Mouse (Mus musculus) left cerebral cortex, adult 2 months (tissue): ENCODE data around the gene Abi3. TPM values are rescaled to one million over a fixed set of nuclear protein-coding genes. Genes with fewer than 3 reads are reported as not detected.

Source experiments
- DNase-seq, 2 experiments: peaks; one replicate each; pipeline ENCODE4 v3.0.0; 2021 to 2022; ENCODE audit warnings: low spot score in 2 of 2, mixed read lengths in 1 of 2; ENCODE audit errors: extremely low spot score in 1 of 2
- H3K27ac ChIP-seq: fragments of 200-600 bp; 2 replicates; pipeline ENCODE4 v1.8.1; 2022
- H3K4me3 ChIP-seq: fragments of 200-600 bp; 2 replicates; pipeline ENCODE4 v1.8.1; 2022
- CTCF ChIP-seq: fragments of 200-600 bp; IDR thresholded peaks from 2 replicates; pipeline ENCODE4 v1.8.1; 2022; ENCODE audit warnings: antibody characterized with exemption, mild to moderate bottlenecking, moderate library complexity
- intact Hi-C: fragments of 180-260 bp; cut with DNase I; formaldehyde crosslinking; loops from one replicate; pipeline ENCODE4 v1.15.1; 2025
- total RNA-seq, 2 experiments: library from RNA; stranded (reverse); gene quantifications; 2 replicates each; pipeline ENCODE4 v1.2.3; 2021

Gene Abi3
- total RNA-seq, 2 experiments from 2014 or later, result 7.6 to 9.4 TPM

DNA sequence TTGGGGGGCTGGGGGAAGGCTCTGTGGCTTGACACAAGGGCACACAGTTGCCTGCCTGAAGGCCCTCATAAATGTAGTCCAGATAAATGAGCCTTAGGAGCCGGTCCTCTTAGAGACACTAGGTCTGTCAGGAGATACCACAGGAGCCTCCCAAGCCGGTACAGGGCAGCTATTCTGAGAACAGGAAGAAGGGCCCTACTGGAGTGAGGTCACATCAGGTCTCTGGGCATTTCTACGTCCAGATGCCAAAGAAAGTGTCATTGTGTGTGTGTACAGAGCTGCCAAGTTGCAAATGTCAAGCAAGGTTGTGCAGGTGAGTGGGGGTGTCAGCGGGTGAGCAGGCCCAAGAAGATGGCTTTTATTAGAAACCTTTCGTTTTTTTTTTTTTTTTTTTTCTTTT is 46.7 kb downstream of the Abi3 start:
- intact Hi-C loops, result no loop called here

DNA sequence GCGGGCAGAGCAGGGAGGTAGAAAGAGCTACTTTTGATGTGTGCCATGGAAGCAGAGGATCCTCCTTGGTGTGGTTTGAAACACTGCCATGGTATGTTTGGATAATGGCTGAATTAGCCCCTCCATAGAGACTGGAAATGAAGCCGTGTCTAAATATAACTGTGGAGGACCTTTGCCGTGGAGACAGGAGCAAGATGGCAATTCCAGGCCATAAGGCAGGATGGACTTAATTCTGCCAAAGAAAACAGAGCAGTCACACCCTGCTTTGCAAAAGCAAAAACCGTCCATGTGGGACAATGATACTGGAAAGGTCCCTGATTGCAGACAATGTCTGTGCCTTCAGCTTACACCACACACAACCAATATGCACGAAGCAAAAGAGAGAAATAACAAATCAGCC is 48.1 kb downstream of the Abi3 start:
- intact Hi-C loops, result no loop called here
- DNase-seq, result no peak
- no peak overlapping the region for H3K27ac ChIP-seq

More for the DNA sequence above, 46.7 kb downstream of the Abi3 start:
- no peak overlapping the region for H3K4me3 ChIP-seq
- no peak for TF ChIP-seq CTCF
- DNase-seq, result no peak
- H3K27ac ChIP-seq, result no peak overlapping the region

DNA sequence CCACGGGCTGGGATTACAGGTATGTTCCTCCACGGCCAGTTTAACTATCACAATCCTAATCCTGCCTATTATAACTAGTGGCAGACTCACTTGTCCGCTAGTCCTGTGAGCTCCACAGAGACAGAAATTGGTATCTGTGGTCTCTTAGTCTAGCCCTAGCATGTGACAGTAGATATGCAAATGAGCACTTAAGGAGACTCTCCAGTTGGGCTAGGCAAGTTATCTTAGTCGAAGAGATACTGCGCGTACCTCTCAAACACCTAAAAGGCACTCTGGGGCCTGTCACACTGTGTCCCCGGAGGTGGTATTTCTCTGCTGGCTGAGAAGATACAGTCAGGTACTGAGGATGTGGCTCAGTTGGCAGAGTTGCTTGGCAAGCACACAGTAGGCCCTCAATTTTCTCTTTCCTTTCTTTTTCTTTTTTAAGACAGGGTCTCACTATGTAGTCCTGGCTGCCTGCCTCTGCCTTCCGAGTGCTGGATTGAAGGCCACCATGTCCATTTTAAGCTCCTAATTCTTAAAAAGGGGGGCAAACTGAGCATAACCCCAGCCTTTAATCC is 49.2 kb downstream of the Abi3 start:
- DNase-seq, result no peak
- H3K4me3 ChIP-seq, result no peak overlapping the region
- no peak for TF ChIP-seq CTCF
- intact Hi-C loops, result no loop called here
- no peak overlapping the region for H3K27ac ChIP-seq

More for the DNA sequence above, 48.1 kb downstream of the Abi3 start:
- no peak overlapping the region for H3K4me3 ChIP-seq
- no peak for TF ChIP-seq CTCF

DNA sequence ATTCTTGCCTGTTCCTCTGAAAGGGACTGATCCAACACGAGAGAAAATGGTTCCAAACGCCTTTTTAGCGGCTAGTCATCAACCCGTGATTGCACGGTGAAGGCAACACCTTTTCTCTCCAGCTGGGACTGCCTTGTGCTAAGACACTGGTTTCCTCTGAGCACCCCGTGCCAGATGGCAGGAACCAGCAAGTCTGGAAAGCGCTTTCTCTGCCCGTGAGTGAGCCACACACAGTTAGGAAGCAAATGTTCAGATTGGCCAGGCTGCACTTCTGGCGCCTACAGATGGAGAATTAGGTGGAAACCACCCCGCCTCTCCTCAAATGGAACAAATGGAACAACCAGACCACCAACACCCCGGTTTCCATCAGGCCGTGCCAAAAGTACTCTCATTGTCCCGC is 50.5 kb downstream of the Abi3 start:
- no peak overlapping the region for H3K4me3 ChIP-seq
- TF ChIP-seq CTCF, result no peak
- intact Hi-C loops, result no loop called here
- no peak overlapping the region for H3K27ac ChIP-seq
- peak; percentile 24 to 36 for DNase-seq

DNA sequence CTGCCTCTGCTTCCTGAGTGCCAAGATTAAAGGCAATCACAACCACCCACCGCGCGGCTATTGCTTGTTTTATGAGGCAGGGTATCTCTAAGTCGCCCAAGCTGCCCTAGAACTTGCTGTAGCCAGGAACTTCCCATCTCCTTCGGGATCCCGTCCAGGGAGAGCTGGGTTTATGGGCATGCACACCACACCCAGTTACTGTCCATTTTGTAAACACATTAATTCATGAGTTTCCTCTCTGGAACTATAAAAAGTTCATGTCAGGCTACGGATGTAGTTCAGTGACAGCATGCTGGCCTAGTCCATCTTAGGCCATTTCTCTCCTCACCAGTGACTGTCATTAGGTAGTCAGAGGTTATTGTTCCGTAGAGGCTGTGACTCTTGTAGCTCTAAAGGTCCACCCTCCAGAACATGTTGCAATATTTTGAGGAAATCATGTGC is 52.8 kb downstream of the Abi3 start:
- intact Hi-C loops, result no loop called here
- no peak for DNase-seq

DNA sequence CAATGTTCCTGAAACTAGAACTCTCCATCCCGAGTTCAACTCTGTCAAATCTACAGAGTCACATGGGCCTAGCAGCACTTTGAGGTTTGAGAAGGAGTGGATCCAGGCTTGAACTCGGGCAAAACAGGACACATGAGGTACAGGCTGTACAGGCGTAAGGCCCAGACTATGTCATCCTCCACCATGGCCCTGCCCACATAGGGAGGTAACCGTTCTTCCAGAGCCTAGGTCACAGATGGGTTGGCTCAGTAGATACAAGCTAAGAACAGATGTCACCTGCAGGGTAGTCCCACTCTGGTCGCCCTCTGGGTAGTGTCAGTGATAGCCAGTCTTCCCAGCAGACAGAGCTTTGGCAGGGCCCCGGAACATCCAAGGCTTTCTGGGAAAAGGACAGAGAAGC is 55.8 kb downstream of the Abi3 start:
- Histone ChIP-seq H3K4me3 (no peak overlapping the region), H3K27ac (no peak overlapping the region)
- TF ChIP-seq CTCF, result no peak
- intact Hi-C loops, result no loop called here
- DNase-seq, result no peak

More for the DNA sequence above, 52.8 kb downstream of the Abi3 start:
- no peak overlapping the region for H3K27ac ChIP-seq
- no peak overlapping the region for H3K4me3 ChIP-seq
- TF ChIP-seq CTCF, result no peak

DNA sequence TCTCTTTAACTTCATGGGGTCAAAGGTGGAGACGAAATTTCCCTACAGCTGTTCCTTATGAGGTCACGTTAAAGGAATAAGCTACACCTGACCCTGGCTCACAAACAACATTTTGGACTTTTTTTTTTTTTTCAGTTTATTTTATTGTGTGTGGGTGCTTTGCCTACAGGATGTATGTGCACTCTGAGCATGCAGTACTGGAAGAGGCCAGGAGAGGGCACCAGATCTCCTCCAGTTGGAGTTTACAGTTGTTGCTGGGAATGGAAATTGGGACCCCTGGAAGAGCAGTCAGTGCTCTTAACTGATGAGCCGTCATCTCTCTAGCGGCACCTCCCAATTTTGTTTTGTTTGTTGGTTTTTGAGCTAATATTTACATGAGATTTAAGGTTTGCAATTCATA is 56.6 kb downstream of the Abi3 start:
- DNase-seq, result no peak
- Histone ChIP-seq H3K4me3 (no peak overlapping the region), H3K27ac (no peak overlapping the region)
- intact Hi-C loops, result no loop called here
- peak; percentile 33 for TF ChIP-seq CTCF

DNA sequence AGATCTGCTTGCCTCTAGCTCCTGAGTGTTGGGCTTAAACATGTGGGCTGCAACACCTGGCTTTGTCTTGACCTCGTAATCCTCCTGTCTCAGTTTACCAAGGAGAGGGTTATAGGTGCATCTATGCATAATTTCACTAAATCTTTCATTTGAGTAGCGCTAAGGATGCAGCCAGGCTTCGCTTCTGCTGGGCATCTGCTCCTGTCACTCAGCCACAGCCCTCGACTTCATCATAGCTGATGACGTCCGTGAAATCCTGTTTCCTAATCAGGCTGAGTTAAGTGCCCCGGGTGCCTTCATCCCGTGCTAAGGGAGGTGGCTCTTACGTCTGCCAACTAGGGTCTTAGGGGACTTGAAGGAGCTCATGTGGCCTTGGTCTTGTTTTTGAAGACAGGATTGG is 58.3 kb downstream of the Abi3 start:
- intact Hi-C loops, result no loop called here
- DNase-seq, result no peak
- Histone ChIP-seq H3K4me3 (no peak overlapping the region), H3K27ac (no peak overlapping the region)
- no peak for TF ChIP-seq CTCF

DNA sequence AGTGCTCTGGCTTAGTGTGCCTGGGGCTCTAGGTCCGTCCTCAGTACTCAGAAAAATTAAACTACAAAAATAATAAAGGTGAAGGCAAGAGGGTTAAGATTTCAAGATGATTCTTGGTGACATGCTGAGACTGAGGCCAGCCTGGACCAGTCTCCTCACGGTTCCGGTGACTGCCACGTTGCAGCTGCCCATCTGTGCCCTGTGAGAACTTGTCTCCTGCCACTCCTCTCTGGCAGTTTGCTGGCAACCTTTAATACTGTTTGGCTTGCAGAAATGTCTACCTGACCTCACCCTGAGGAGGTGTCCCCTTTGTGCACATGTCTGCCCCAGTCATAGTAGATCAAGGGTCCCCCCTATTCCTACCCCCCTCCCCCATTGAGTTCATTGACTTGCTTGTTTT is 58.8 kb downstream of the Abi3 start:
- intact Hi-C loops, result no loop called here
- no peak for DNase-seq
- H3K4me3 ChIP-seq, result no peak overlapping the region
- no peak for TF ChIP-seq CTCF
- no peak overlapping the region for H3K27ac ChIP-seq

DNA sequence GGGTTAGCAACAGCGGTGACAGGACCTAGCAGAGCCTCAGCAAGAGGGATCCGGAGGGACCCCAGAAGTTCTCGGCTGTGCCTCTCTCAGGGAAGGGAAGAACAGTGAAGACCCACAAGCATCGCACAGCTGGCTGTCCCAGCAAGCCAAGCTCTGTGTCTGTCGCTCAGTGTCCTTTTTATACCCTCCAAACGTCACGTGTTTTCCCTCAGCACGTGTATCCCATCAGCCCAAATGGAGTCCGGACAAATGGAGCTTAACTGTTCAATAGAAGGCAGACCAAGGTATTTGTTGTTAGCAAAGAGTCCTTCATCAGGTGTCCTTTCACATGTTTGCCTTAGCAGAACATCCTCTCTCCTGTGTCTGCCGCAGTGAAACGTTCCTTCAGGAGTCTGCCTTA is 60.7 kb downstream of the Abi3 start:
- H3K4me3 ChIP-seq, result no peak overlapping the region
- no peak for TF ChIP-seq CTCF
- intact Hi-C loops, result no loop called here
- no peak overlapping the region for H3K27ac ChIP-seq
- DNase-seq, result no peak

DNA sequence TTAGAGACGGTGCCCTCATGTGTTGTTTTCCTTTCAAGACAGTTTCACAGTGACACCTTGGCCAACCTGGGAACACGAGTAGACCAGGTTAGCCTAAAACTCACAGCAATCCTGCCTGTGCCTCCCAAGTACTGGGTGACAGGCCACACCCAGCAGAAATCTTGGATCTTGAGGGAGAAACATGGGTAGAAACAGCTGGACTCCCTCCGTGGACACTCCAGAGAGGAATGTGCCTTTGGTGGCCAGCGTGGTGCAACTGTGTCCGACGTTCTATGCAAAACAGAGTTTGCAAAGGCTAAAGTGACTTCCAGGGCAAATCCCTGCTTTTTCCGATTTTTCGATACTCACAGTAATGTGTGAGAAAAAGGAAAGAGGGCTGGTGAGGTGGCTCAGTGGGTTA is 61.8 kb downstream of the Abi3 start:
- intact Hi-C loops, result no loop called here
- Histone ChIP-seq H3K4me3 (no peak overlapping the region), H3K27ac (no peak overlapping the region)
- TF ChIP-seq CTCF, result no peak
- DNase-seq, result no peak

Other genes with a start within 250 kb of the Abi3 start
- gene Phb, start 175.5 kb downstream of the Abi3 start, total RNA-seq, result 10 to 100 TPM; 70.0 to 74.0 TPM
- 10 to 100 TPM; 42.3 to 43.5 TPM for gene Zfp652, start 129.8 kb downstream of the Abi3 start, total RNA-seq
- 1 to 10 TPM; 1.2 TPM for gene B130006D01Rik, start 118.9 kb downstream of the Abi3 start, total RNA-seq
- gene Phospho1, start 18.0 kb downstream of the Abi3 start, total RNA-seq, result 10 to 100 TPM; 75.1 to 80.4 TPM
- 1 to 10 TPM; 2.3 to 3.3 TPM for gene Gngt2, start 5.3 kb downstream of the Abi3 start, total RNA-seq
- gene B4galnt2, start 72.4 kb upstream of the Abi3 start, total RNA-seq, result not detected
- under 1 TPM; 0.23 to 0.45 TPM for gene Igf2bp1, start 163.5 kb upstream of the Abi3 start, total RNA-seq
- not detected for gene Gip, start 182.1 kb upstream of the Abi3 start, total RNA-seq
- gene Snf8, start 192.4 kb upstream of the Abi3 start, total RNA-seq, result 100 to 1,000 TPM; 102 to 103 TPM
- 10 to 100 TPM; 53.5 to 57.9 TPM for gene Ube2z, start 222.9 kb upstream of the Abi3 start, total RNA-seq
- gene Atp5g1, start 233.2 kb upstream of the Abi3 start, total RNA-seq, result 100 to 1,000 TPM; 328 to 333 TPM